Mouse (Mus musculus): ENCODE data around the gene Zbtb22. TPM values are rescaled to one million over a fixed set of nuclear protein-coding genes. Genes with fewer than 3 reads are reported as not detected.

Zbtb22 gene
- polyA plus RNA-seq, 1 experiment = 62.9 TPM

DNA sequence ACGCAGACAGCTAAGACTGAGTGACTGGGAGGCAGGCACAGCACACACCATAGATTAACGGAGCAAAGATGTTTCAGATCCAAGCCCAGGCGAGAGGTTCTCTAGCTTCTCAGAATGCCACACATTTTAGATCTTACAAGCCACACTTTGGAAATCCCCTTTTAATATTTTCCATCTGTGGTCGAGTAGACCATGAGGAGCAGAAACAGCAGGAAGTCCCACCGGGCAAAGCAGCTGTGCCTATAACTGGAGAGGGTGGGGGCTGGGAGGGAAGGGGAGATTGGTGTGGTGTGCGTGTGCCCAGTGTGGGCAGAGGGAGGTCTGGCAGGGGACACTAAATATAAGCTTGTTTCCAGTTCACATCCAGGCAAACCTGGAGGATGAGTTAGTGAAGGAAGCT, 41.8 kb downstream of the Zbtb22 start:
- H3K27ac ChIP-seq (ENCODE audit: insufficient read depth, low read length) = no peak overlapping the region
- no peaks in the 10 kb centered on the region for H3K27me3 ChIP-seq (ENCODE audit: control insufficient read depth, insufficient read depth, low read length)
- H3K4me3 ChIP-seq (ENCODE audit: extremely low read depth, insufficient read depth, insufficient read length) = no peak overlapping the region
- TF ChIP-seq CTCF (IDR thresholded peaks at IDR 0.05; ENCODE audit: extremely low read depth, insufficient read depth, insufficient read length, insufficient replicate concordance) (no peak), POLR2A (IDR thresholded peaks at IDR 0.05; ENCODE audit: low read depth, low read length) (no peak)
- 54% methylated on average over 6 of the region's 6 CpGs for WGBS
- H3K4me1 ChIP-seq (ENCODE audit: control insufficient read depth, insufficient read depth, insufficient read length) = peaks cover 4% of the 10 kb centered on the region; the same call in 1 of the 2 replicates
- no peak for DNase-seq (ENCODE audit: low read depth in 1 of 2, low spot score in 2 of 2)
- peaks cover 37% of the 10 kb centered on the region for H3K36me3 ChIP-seq (ENCODE audit: control insufficient read depth, insufficient read depth, low read length)

DNA sequence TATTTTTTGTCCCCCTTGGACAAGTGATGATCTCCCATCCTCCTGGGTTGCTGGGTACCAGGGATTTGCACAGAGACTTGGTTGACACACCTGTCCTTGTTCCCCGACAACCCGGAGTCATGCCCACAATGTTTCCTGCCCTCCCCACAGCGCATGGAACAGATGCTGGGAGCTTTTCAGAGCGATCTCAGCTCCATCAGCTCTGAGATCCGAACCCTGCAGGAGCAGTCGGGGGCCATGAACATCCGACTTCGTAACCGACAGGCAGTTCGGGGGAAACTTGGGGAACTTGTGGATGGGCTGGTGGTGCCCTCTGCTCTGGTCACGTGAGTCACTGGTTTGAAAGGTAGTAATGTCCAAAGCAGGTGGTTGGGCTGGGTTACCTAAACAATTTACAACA, 42.7 kb downstream of the Zbtb22 start:
- H3K27me3 ChIP-seq (ENCODE audit: control insufficient read depth, insufficient read depth, low read length) = no peaks in the 10 kb centered on the region
- H3K36me3 ChIP-seq (ENCODE audit: control insufficient read depth, insufficient read depth, low read length) = peaks cover 33% of the 10 kb centered on the region
- 98% methylated on average over 11 of the region's 11 CpGs for WGBS
- no peaks in the 10 kb centered on the region for H3K4me1 ChIP-seq (ENCODE audit: control insufficient read depth, insufficient read depth, insufficient read length)
- TF ChIP-seq CTCF (IDR thresholded peaks at IDR 0.05; ENCODE audit: extremely low read depth, insufficient read depth, insufficient read length, insufficient replicate concordance) (no peak), POLR2A (IDR thresholded peaks at IDR 0.05; ENCODE audit: low read depth, low read length) (no peak)
- H3K27ac ChIP-seq (ENCODE audit: insufficient read depth, low read length) = no peak overlapping the region
- no peak overlapping the region for H3K4me3 ChIP-seq (ENCODE audit: extremely low read depth, insufficient read depth, insufficient read length)
- no peak for DNase-seq (ENCODE audit: low read depth in 1 of 2, low spot score in 2 of 2)

DNA sequence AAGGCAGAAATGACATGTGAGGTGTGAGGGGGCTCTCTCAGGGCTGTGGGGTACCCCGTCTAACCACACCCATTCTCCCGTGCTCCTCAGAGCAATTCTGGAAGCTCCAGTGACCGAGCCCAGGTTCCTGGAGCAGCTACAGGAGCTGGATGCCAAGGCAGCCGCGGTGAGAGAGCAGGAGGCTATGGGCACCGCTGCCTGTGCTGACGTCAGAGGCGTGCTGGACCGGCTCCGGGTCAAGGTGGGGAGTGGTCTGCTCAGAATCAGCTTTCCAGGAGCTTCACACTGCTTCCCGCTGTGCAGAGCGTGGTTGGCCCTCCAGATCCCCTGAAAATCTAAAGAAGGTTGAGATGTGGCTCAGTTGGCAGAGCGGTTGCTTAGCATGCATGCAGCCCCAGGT, 43.4 kb downstream of the Zbtb22 start:
- 96% methylated on average over 13 of the region's 13 CpGs for WGBS
- TF ChIP-seq CTCF (IDR thresholded peaks at IDR 0.05; ENCODE audit: extremely low read depth, insufficient read depth, insufficient read length, insufficient replicate concordance) (no peak), POLR2A (IDR thresholded peaks at IDR 0.05; ENCODE audit: low read depth, low read length) (no peak)
- no peak overlapping the region for H3K4me3 ChIP-seq (ENCODE audit: extremely low read depth, insufficient read depth, insufficient read length)

DNA sequence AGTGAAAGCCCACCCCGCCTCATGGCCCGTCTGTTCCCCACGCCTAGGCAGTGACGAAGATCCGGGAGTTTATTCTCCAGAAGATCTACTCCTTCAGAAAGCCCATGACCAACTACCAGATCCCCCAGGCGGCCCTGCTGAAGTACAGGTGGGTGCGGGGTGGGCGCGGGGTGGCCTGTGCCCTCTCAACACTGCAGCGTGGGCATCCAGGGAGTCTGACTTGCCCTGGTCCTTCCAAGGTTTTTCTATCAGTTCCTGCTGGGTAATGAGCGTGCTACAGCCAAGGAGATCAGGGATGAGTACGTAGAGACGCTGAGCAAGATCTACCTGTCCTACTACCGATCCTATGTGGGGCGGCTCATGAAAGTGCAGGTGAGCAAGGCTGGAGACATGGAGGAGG, 44.2 kb downstream of the Zbtb22 start:
- no peaks in the 10 kb centered on the region for H3K4me1 ChIP-seq (ENCODE audit: control insufficient read depth, insufficient read depth, insufficient read length)
- no peaks in the 10 kb centered on the region for H3K27me3 ChIP-seq (ENCODE audit: control insufficient read depth, insufficient read depth, low read length)
- no peak overlapping the region for H3K27ac ChIP-seq (ENCODE audit: insufficient read depth, low read length)
- peaks cover 33% of the 10 kb centered on the region for H3K36me3 ChIP-seq (ENCODE audit: control insufficient read depth, insufficient read depth, low read length)
- DNase-seq (ENCODE audit: low read depth in 1 of 2, low spot score in 2 of 2) = no peak
- no peak overlapping the region for H3K4me3 ChIP-seq (ENCODE audit: extremely low read depth, insufficient read depth, insufficient read length)
- no peak for TF ChIP-seq CTCF (IDR thresholded peaks at IDR 0.05; ENCODE audit: extremely low read depth, insufficient read depth, insufficient read length, insufficient replicate concordance)
- no peak for TF ChIP-seq POLR2A (IDR thresholded peaks at IDR 0.05; ENCODE audit: low read depth, low read length)
- 96% methylated on average over 15 of the region's 15 CpGs for WGBS

More for the DNA sequence above, 43.4 kb downstream of the Zbtb22 start:
- Histone ChIP-seq H3K4me1 (ENCODE audit: control insufficient read depth, insufficient read depth, insufficient read length) (no peaks in the 10 kb centered on the region), H3K27me3 (ENCODE audit: control insufficient read depth, insufficient read depth, low read length) (no peaks in the 10 kb centered on the region), H3K36me3 (ENCODE audit: control insufficient read depth, insufficient read depth, low read length) (peaks cover 33% of the 10 kb centered on the region), H3K27ac (ENCODE audit: insufficient read depth, low read length) (no peak overlapping the region)
- DNase-seq (ENCODE audit: low read depth in 1 of 2, low spot score in 2 of 2) = no peak

DNA sequence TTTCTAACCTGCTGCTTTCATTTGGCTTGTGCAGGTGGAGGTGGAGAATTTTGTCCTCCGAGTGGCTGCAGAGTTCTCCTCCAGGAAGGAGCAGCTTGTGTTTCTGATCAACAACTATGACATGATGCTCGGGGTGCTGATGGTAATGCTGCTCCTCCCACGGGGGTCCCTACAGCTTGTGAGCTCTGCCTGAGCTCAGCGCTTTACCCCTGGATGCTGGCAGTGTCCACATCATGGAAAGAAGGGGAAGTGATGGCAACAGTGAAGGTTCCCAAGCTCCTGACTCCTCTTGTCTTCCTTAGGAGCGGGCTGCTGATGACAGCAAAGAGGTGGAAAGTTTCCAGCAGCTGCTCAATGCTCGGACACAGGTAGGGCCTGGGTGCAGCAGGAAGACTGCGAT, 47.2 kb downstream of the Zbtb22 start:
- TF ChIP-seq CTCF (IDR thresholded peaks at IDR 0.05; ENCODE audit: extremely low read depth, insufficient read depth, insufficient read length, insufficient replicate concordance) (no peak), POLR2A (IDR thresholded peaks at IDR 0.05; ENCODE audit: low read depth, low read length) (no peak)
- no peaks in the 10 kb centered on the region for H3K27me3 ChIP-seq (ENCODE audit: control insufficient read depth, insufficient read depth, low read length)
- H3K27ac ChIP-seq (ENCODE audit: insufficient read depth, low read length) = no peak overlapping the region
- peaks cover 40% of the 10 kb centered on the region for H3K36me3 ChIP-seq (ENCODE audit: control insufficient read depth, insufficient read depth, low read length)
- DNase-seq (ENCODE audit: low read depth in 1 of 2, low spot score in 2 of 2) = no peak
- H3K4me3 ChIP-seq (ENCODE audit: extremely low read depth, insufficient read depth, insufficient read length) = no peak overlapping the region
- WGBS = 97% methylated on average over 7 of the region's 7 CpGs
- H3K4me1 ChIP-seq (ENCODE audit: control insufficient read depth, insufficient read depth, insufficient read length) = no peaks in the 10 kb centered on the region

DNA sequence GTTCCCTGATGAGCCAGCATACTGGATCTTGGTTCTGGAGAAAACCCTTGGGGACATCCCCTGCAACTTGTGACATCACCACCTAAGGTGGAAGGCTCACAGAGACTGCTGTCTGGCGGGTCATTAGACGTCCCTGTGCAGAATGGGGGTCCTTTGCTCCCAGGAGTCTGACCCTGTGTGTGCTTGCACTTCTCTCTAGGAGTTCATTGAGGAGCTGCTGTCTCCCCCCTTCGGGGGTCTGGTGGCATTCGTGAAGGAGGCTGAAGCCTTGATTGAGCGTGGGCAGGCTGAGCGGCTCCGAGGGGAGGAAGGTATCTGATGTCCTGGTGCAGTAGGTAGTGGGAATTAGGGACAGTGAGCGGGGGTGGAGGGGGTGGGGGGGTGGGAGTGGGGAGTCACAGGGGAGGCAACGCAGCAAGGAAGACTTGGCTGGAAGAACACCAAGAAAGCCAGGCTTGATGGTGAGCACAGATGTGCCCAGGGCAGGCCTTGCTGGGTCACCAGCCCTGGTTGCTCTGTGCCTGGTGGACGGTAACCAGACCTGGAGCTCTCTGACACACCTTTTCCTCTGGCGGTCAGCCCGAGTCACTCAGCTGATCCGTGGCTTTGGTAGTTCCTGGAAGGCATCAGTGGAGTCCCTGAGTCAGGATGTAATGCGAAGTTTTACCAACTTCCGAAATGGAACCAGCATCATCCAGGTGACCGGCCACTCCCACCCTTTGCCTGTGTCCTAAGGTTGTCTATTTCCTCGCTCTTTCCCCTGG, 49.6 kb downstream of the Zbtb22 start:
- TF ChIP-seq POLR2A (IDR thresholded peaks at IDR 0.05; ENCODE audit: low read depth, low read length) (no peak), CTCF (IDR thresholded peaks at IDR 0.05; ENCODE audit: extremely low read depth, insufficient read depth, insufficient read length, insufficient replicate concordance) (no peak)
- Histone ChIP-seq H3K36me3 (ENCODE audit: control insufficient read depth, insufficient read depth, low read length) (peaks cover 26% of the 10 kb centered on the region), H3K27ac (ENCODE audit: insufficient read depth, low read length) (no peak overlapping the region), H3K27me3 (ENCODE audit: control insufficient read depth, insufficient read depth, low read length) (no peaks in the 10 kb centered on the region), H3K4me1 (ENCODE audit: control insufficient read depth, insufficient read depth, insufficient read length) (no peaks in the 10 kb centered on the region), H3K4me3 (ENCODE audit: extremely low read depth, insufficient read depth, insufficient read length) (no peak overlapping the region)
- no peak for DNase-seq (ENCODE audit: low read depth in 1 of 2, low spot score in 2 of 2)
- WGBS = 92% methylated on average over 17 of the region's 17 CpGs

DNA sequence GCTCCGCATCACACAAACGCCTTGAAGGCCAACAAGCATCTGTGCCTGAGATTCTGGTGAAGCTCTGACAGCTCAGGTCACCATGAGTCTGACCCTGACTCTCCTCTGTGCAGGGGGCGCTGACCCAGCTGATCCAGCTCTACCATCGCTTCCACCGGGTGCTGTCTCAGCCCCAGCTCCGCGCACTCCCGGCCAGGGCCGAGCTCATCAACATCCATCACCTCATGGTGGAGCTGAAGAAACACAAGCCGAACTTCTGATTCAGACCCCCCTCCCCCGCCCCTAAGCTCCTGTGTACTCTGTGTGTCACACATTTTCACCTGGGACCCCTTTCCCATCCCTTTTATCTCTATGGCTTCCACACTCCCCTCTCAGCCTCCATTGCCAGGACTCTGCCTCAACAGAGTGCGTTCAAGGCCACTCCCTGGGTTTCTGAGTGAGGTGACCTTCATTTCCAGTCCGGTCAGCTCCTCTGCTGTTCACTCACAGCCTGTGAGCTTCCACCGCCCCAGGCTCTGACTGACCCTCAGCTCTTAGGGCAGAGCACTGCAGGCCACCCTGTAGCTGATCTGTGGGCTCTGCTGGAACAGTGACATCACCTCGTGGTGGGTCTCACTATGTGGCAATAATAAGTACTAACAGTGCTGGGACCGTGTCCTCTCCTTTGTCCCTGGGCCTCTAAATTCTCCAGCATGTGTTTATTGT, 50.3 kb downstream of the Zbtb22 start:
- no peak for DNase-seq (ENCODE audit: low read depth in 1 of 2, low spot score in 2 of 2)
- no peak overlapping the region for H3K4me3 ChIP-seq (ENCODE audit: extremely low read depth, insufficient read depth, insufficient read length)
- peaks cover 22% of the 10 kb centered on the region for H3K36me3 ChIP-seq (ENCODE audit: control insufficient read depth, insufficient read depth, low read length)
- 93% methylated on average over 16 of the region's 16 CpGs for WGBS
- no peaks in the 10 kb centered on the region for H3K4me1 ChIP-seq (ENCODE audit: control insufficient read depth, insufficient read depth, insufficient read length)
- no peaks in the 10 kb centered on the region for H3K27me3 ChIP-seq (ENCODE audit: control insufficient read depth, insufficient read depth, low read length)
- no peak overlapping the region for H3K27ac ChIP-seq (ENCODE audit: insufficient read depth, low read length)
- TF ChIP-seq CTCF (IDR thresholded peaks at IDR 0.05; ENCODE audit: extremely low read depth, insufficient read depth, insufficient read length, insufficient replicate concordance) = no peak
- TF ChIP-seq POLR2A (IDR thresholded peaks at IDR 0.05; ENCODE audit: low read depth, low read length) = no peak

Data from spleen, adult 2 months (tissue).